Mouse (Mus musculus): ENCODE data around the gene Xrcc2.

DNA sequence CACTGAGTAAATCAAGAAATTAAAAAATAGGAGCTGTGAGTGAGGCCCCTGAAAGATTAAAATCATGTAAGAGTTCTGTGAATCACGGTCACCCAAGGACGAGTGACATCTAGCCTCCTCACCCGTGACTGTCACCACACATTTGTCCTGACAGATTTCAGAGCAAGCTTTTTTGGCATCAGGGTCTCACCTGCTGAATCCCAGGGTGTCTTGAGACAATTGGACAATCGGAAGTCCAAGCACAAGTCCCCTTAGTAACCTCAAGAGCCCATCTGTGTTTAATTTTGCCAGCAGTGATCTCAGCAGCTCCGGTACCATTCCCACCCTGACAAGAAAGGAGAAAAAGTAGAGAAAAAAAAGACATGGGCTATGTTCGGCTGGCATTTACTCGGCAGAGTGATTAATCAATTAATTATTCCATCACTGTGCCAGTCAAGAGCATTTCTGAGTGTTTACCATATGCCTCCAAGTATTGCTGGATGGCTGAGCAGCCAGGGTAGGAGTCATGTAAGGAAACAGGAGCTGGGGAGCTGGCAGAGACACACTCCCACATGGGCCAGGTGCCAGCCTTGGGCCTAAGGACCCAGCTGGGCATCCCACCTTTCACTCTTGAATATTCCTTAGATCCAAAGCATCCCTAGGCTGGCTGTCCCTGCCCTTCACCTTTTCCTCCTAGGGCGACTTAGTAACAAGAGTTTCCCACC lies 59.8 kb downstream of the Xrcc2 start:
- no peak for TF ChIP-seq CTCF (IDR thresholded peaks at IDR 0.05; ENCODE audit: borderline replicate concordance, extremely low read depth, insufficient read depth, insufficient read length)
- no peak for TF ChIP-seq POLR2A (IDR thresholded peaks at IDR 0.05; ENCODE audit: borderline replicate concordance, extremely low read depth, insufficient read depth, insufficient read length, poor library complexity, severe bottlenecking)

Measured in brain, embryonic 14.5 days (tissue).